Mouse (Mus musculus): Measurements from ENCODE around the gene Bckdha. TPM values are rescaled to one million over a fixed set of nuclear protein-coding genes. Genes with fewer than 3 reads are reported as not detected.

Bckdha gene
- polyA plus RNA-seq, 1 experiment from 2014 or later: 40.6 TPM

- H3K9me3 ChIP-seq (ENCODE audit: control insufficient read depth, low read length): no peaks in the 10 kb centered on the region
- WGBS: 86% methylated on average over 10 of the region's 10 CpGs
- peaks cover 38% of the 10 kb centered on the region for H3K36me3 ChIP-seq (ENCODE audit: control insufficient read depth, insufficient read depth, low read length)
- no peak overlapping the region for H3K27ac ChIP-seq (replicated peaks; ENCODE audit: low read depth, low read length)
- H3K9ac ChIP-seq (replicated peaks; ENCODE audit: low read length): no peak overlapping the region
- no peaks in the 10 kb centered on the region for H3K4me1 ChIP-seq (ENCODE audit: control insufficient read depth, insufficient read depth, low read length)
- ATAC-seq (ENCODE audit: low FRiP score, low TSS enrichment) (no peak), DNase-seq (no peak)
- no peak overlapping the region for H3K4me2 ChIP-seq (ENCODE audit: low read length)
- peaks cover 9% of the 10 kb centered on the region for H3K27me3 ChIP-seq (ENCODE audit: control insufficient read depth, insufficient read depth, low read length)
- H3K4me3 ChIP-seq (replicated peaks; ENCODE audit: low read depth, low read length): no peak overlapping the region
Observed at GRCm38 (mm10) chr7:25669158-25669557, 10.4 kb upstream of the Bckdha start.

GRCm38 (mm10) chr7:25666381-25666780 is 7.6 kb upstream of the Bckdha start:
- Histone ChIP-seq H3K9me3 (ENCODE audit: control insufficient read depth, low read length) (no peaks in the 10 kb centered on the region), H3K4me1 (ENCODE audit: control insufficient read depth, insufficient read depth, low read length) (no peaks in the 10 kb centered on the region), H3K27ac (replicated peaks; ENCODE audit: low read depth, low read length) (no peak overlapping the region), H3K36me3 (ENCODE audit: control insufficient read depth, insufficient read depth, low read length) (peaks cover 50% of the 10 kb centered on the region), H3K4me2 (ENCODE audit: low read length) (no peak overlapping the region), H3K9ac (replicated peaks; ENCODE audit: low read length) (no peak overlapping the region), H3K4me3 (replicated peaks; ENCODE audit: low read depth, low read length) (no peak overlapping the region), H3K27me3 (ENCODE audit: control insufficient read depth, insufficient read depth, low read length) (no peaks in the 10 kb centered on the region)
- DNase-seq: no peak
- WGBS: 94% methylated on average over 8 of the region's 8 CpGs
- ATAC-seq (ENCODE audit: low FRiP score, low TSS enrichment): no peak

GRCm38 (mm10) chr7:25657785-25658184 is 996 bp downstream of the Bckdha start:
- ATAC-seq (ENCODE audit: low FRiP score, low TSS enrichment) (no peak), DNase-seq (no peak)
- H3K4me3 ChIP-seq (replicated peaks; ENCODE audit: low read depth, low read length): peak overlapping the region; percentile 54
- no peaks in the 10 kb centered on the region for H3K9me3 ChIP-seq (ENCODE audit: control insufficient read depth, low read length)
- peak overlapping the region; percentile 74 for H3K4me2 ChIP-seq (ENCODE audit: low read length)
- peaks cover 18% of the 10 kb centered on the region for H3K4me1 ChIP-seq (ENCODE audit: control insufficient read depth, insufficient read depth, low read length)
- H3K27me3 ChIP-seq (ENCODE audit: control insufficient read depth, insufficient read depth, low read length): no peaks in the 10 kb centered on the region
- peaks cover 5% of the 10 kb centered on the region; the same call in 1 of the 2 replicates for H3K36me3 ChIP-seq (ENCODE audit: control insufficient read depth, insufficient read depth, low read length)
- no peak overlapping the region for H3K27ac ChIP-seq (replicated peaks; ENCODE audit: low read depth, low read length)
- peak overlapping the region; percentile 54 for H3K9ac ChIP-seq (replicated peaks; ENCODE audit: low read length)
- 46% methylated on average over 10 of the region's 10 CpGs for WGBS

GRCm38 (mm10) chr7:25655601-25656428 is 3.0 kb downstream of the Bckdha start:
- ATAC-seq (ENCODE audit: low FRiP score, low TSS enrichment): no peak
- WGBS: 82% methylated on average over 11 of the region's 11 CpGs
- Histone ChIP-seq H3K9me3 (ENCODE audit: control insufficient read depth, low read length) (no peaks in the 10 kb centered on the region), H3K36me3 (ENCODE audit: control insufficient read depth, insufficient read depth, low read length) (0 out of 2 replicates have a peak, but pooled peaks cover 4% of the 10 kb centered on the region), H3K9ac (replicated peaks; ENCODE audit: low read length) (no peak overlapping the region; the same call in 1 of the 2 replicates), H3K4me3 (replicated peaks; ENCODE audit: low read depth, low read length) (no peak overlapping the region), H3K4me2 (ENCODE audit: low read length) (no peak overlapping the region), H3K27me3 (ENCODE audit: control insufficient read depth, insufficient read depth, low read length) (no peaks in the 10 kb centered on the region), H3K27ac (replicated peaks; ENCODE audit: low read depth, low read length) (no peak overlapping the region), H3K4me1 (ENCODE audit: control insufficient read depth, insufficient read depth, low read length) (peaks cover 18% of the 10 kb centered on the region)
- no peak for DNase-seq

- DNase-seq (no peak), ATAC-seq (ENCODE audit: low FRiP score, low TSS enrichment) (no peak)
- Histone ChIP-seq H3K4me2 (ENCODE audit: low read length) (no peak overlapping the region), H3K27ac (replicated peaks; ENCODE audit: low read depth, low read length) (no peak overlapping the region), H3K9ac (replicated peaks; ENCODE audit: low read length) (no peak overlapping the region), H3K4me3 (replicated peaks; ENCODE audit: low read depth, low read length) (no peak overlapping the region), H3K36me3 (ENCODE audit: control insufficient read depth, insufficient read depth, low read length) (0 out of 2 replicates have a peak, but pooled peaks cover 4% of the 10 kb centered on the region), H3K9me3 (ENCODE audit: control insufficient read depth, low read length) (no peaks in the 10 kb centered on the region), H3K27me3 (ENCODE audit: control insufficient read depth, insufficient read depth, low read length) (no peaks in the 10 kb centered on the region), H3K4me1 (ENCODE audit: control insufficient read depth, insufficient read depth, low read length) (peaks cover 5% of the 10 kb centered on the region)
- WGBS: 94% methylated on average over 12 of the region's 12 CpGs
Observed at GRCm38 (mm10) chr7:25652244-25652759, 6.5 kb downstream of the Bckdha start.

- WGBS: 93% methylated on average over 8 of the region's 8 CpGs
- no peak for ATAC-seq (ENCODE audit: low FRiP score, low TSS enrichment)
- 0 out of 2 replicates have a peak, but pooled peaks cover 4% of the 10 kb centered on the region for H3K36me3 ChIP-seq (ENCODE audit: control insufficient read depth, insufficient read depth, low read length)
- H3K4me3 ChIP-seq (replicated peaks; ENCODE audit: low read depth, low read length): no peak overlapping the region
- DNase-seq: no peak
- H3K9me3 ChIP-seq (ENCODE audit: control insufficient read depth, low read length): no peaks in the 10 kb centered on the region
- H3K9ac ChIP-seq (replicated peaks; ENCODE audit: low read length): no peak overlapping the region
- H3K27ac ChIP-seq (replicated peaks; ENCODE audit: low read depth, low read length): no peak overlapping the region
- no peak overlapping the region for H3K4me2 ChIP-seq (ENCODE audit: low read length)
- no peaks in the 10 kb centered on the region for H3K27me3 ChIP-seq (ENCODE audit: control insufficient read depth, insufficient read depth, low read length)
- H3K4me1 ChIP-seq (ENCODE audit: control insufficient read depth, insufficient read depth, low read length): 0 out of 2 replicates have a peak, but pooled peaks cover under 1% of the 10 kb centered on the region
Observed at GRCm38 (mm10) chr7:25651281-25651680, 7.5 kb downstream of the Bckdha start.

GRCm38 (mm10) chr7:25649839-25650238 is 8.9 kb downstream of the Bckdha start:
- ATAC-seq (ENCODE audit: low FRiP score, low TSS enrichment) (no peak), DNase-seq (no peak)
- Histone ChIP-seq H3K4me2 (ENCODE audit: low read length) (no peak overlapping the region), H3K9ac (replicated peaks; ENCODE audit: low read length) (no peak overlapping the region), H3K9me3 (ENCODE audit: control insufficient read depth, low read length) (no peaks in the 10 kb centered on the region), H3K27ac (replicated peaks; ENCODE audit: low read depth, low read length) (no peak overlapping the region), H3K4me1 (ENCODE audit: control insufficient read depth, insufficient read depth, low read length) (no peaks in the 10 kb centered on the region), H3K36me3 (ENCODE audit: control insufficient read depth, insufficient read depth, low read length) (0 out of 2 replicates have a peak, but pooled peaks cover 8% of the 10 kb centered on the region), H3K27me3 (ENCODE audit: control insufficient read depth, insufficient read depth, low read length) (no peaks in the 10 kb centered on the region), H3K4me3 (replicated peaks; ENCODE audit: low read depth, low read length) (no peak overlapping the region)
- WGBS: 82% methylated on average over 5 of the region's 5 CpGs

- 54% methylated on average over 5 of the region's 5 CpGs for WGBS
- Histone ChIP-seq H3K27me3 (ENCODE audit: control insufficient read depth, insufficient read depth, low read length) (no peaks in the 10 kb centered on the region), H3K4me3 (replicated peaks; ENCODE audit: low read depth, low read length) (no peak overlapping the region), H3K9ac (replicated peaks; ENCODE audit: low read length) (no peak overlapping the region), H3K27ac (replicated peaks; ENCODE audit: low read depth, low read length) (no peak overlapping the region), H3K36me3 (ENCODE audit: control insufficient read depth, insufficient read depth, low read length) (0 out of 2 replicates have a peak, but pooled peaks cover 8% of the 10 kb centered on the region), H3K4me2 (ENCODE audit: low read length) (no peak overlapping the region), H3K9me3 (ENCODE audit: control insufficient read depth, low read length) (no peaks in the 10 kb centered on the region), H3K4me1 (ENCODE audit: control insufficient read depth, insufficient read depth, low read length) (no peaks in the 10 kb centered on the region)
- ATAC-seq (ENCODE audit: low FRiP score, low TSS enrichment): no peak
- DNase-seq: no peak
Observed at GRCm38 (mm10) chr7:25647574-25648123, 11.1 kb downstream of the Bckdha start.

All from midbrain, embryonic 14.5 days (tissue).